Mouse (Mus musculus): ENCODE data around the gene Tsga10.

- TF ChIP-seq POLR2A (IDR thresholded peaks at IDR 0.05; ENCODE audit: borderline replicate concordance, low read depth, low read length) (no peak), CTCF (IDR thresholded peaks at IDR 0.05; ENCODE audit: low read depth, low read length) (no peak)
These were observed 156.5 kb downstream of the Tsga10 start for GRCm38 (mm10) chr1:37709736-37710135.

All from bone marrow macrophage, adult 2 months (primary cell).